ENCODE assay signal across 11 mouse cellular contexts in genomic region chr11:43618403-43618802, GRCm38 (mm10). TPM values are rescaled to one million over a fixed set of nuclear protein-coding genes. Genes with fewer than 3 reads are reported as not detected.
DNase-seq lines count a peak whose midpoint lies in the region; ATAC-seq and TF ChIP-seq lines count a peak whose summit lies in the region.
"Had no signal": no experiment of that assay in that cellular context is flagged by ENCODE, and none has a peak within 500 bp of the region (broad histone marks: within the 10 kb centered on the region; RNA-seq: fewer than 3 reads in every experiment).

No protein-coding gene starts in this region.

- no peak overlapping the region for H3K4me2 ChIP-seq in heart, embryonic 15.5 days

- H3K9me3 ChIP-seq in heart, embryonic 15.5 days (replicated peaks): no peaks in the 10 kb centered on the region
- no peaks in the 10 kb centered on the region for H3K9me3 ChIP-seq in midbrain, embryonic 10.5 days (replicated peaks)

- no peaks in the 10 kb centered on the region for H3K27me3 ChIP-seq in heart, embryonic 15.5 days
- no peaks in the 10 kb centered on the region for H3K27me3 ChIP-seq in midbrain, embryonic 10.5 days (ENCODE audit: low read depth, poor library complexity, severe bottlenecking)

- TF ChIP-seq CTCF in brain, embryonic 14.5 days (IDR thresholded peaks at IDR 0.05; ENCODE audit: borderline replicate concordance, extremely low read depth, insufficient read depth, insufficient read length): no peak

- peak overlapping the region; percentile 52 for H3K27ac ChIP-seq in heart, embryonic 15.5 days
- H3K27ac ChIP-seq in midbrain, embryonic 10.5 days (replicated peaks): peak overlapping the region; percentile 5; the same call in 1 of the 2 replicates

- peak; percentile 27 for DNase-seq in embryo, embryonic 10 days (ENCODE audit: low spot score)
- DNase-seq in embryo, embryonic 10.5 days (ENCODE audit: low spot score): no peak
- DNase-seq in brain, embryonic 14.5 days (ENCODE audit: low read depth): peak; percentile 64
- no peak for DNase-seq in midbrain, embryonic 10.5 days (ENCODE audit: low spot score)
- no peak for DNase-seq in adrenal gland, adult 8-10 months
- DNase-seq in adrenal gland, postnatal 14 days: no peak

- 53% methylated on average over 7 of the region's 7 CpGs for WGBS in heart, embryonic 15.5 days
- WGBS in midbrain, embryonic 10.5 days: 71% methylated on average over 7 of the region's 7 CpGs

- no peak overlapping the region for H3K9ac ChIP-seq in heart, embryonic 15.5 days

- H3K36me3 ChIP-seq in heart, embryonic 15.5 days: no peaks in the 10 kb centered on the region
- H3K36me3 ChIP-seq in midbrain, embryonic 10.5 days: no peaks in the 10 kb centered on the region

- H3K4me1 ChIP-seq in heart, embryonic 15.5 days (replicated peaks): peaks cover 5% of the 10 kb centered on the region
- H3K4me1 ChIP-seq in midbrain, embryonic 10.5 days: peaks cover 20% of the 10 kb centered on the region

- no peak for TF ChIP-seq POLR2A in brain, embryonic 14.5 days (IDR thresholded peaks at IDR 0.05; ENCODE audit: borderline replicate concordance, extremely low read depth, insufficient read depth, insufficient read length, poor library complexity, severe bottlenecking)

- no peak overlapping the region for H3K4me3 ChIP-seq in heart, embryonic 15.5 days
- no peak overlapping the region for H3K4me3 ChIP-seq in midbrain, embryonic 10.5 days

- peak; percentile 47; the same call in 1 of the 2 replicates for ATAC-seq in heart, embryonic 15.5 days (replicated peaks; ENCODE audit: insufficient number of reproducible peaks, insufficient read depth, low FRiP score, low read depth)
- ATAC-seq in megakaryocyte-erythroid progenitor cell, adult 5-6 weeks (replicated peaks; ENCODE audit: low FRiP score, low TSS enrichment, poor library complexity, severe bottlenecking): no peak

RNA-seq across cellular contexts. Expression of gene Fabp6, which starts 17.1 kb away (rescaled TPM):
- not detected in 2 replicates for polyA plus RNA-seq in brain, embryonic 14.5 days (2012; rRNA removed)
- not detected in 2 replicates for polyA plus RNA-seq in heart, embryonic 15.5 days (2015; fragmentation: Nextera tagmentation; extraction: Ambion mirVana)
- polyA plus RNA-seq in midbrain, embryonic 10.5 days (2016; fragmentation: Nextera tagmentation; extraction: Ambion mirVana): not detected in 2 replicates
- not detected for total RNA-seq in adrenal gland, adult 8-10 months (2022)
- total RNA-seq in megakaryocyte-erythroid progenitor cell, adult 5-6 weeks (2014; fragmentation: Nextera tagmentation): not detected in 2 replicates
- not detected in 2 replicates for total RNA-seq in megakaryocyte-erythroid progenitor cell, adult 5-6 weeks (2017)
- total RNA-seq in adrenal gland, postnatal 14 days (2021): not detected in 2 replicates
- polyA plus RNA-seq: C2C12; limb, embryonic 11.5 days; spleen, adult 2 months had no signal

RNA-seq across cellular contexts. Expression of gene 4933415A04Rik, which starts 31.6 kb away (rescaled TPM):
- polyA plus RNA-seq in brain, embryonic 14.5 days (2012; rRNA removed): 0.67 and 1.2 TPM in 2 replicates
- 4.6 and 5.4 TPM in 2 replicates for polyA plus RNA-seq in heart, embryonic 15.5 days (2015; fragmentation: Nextera tagmentation; extraction: Ambion mirVana)
- 12.1 and 14.2 TPM in 2 replicates for polyA plus RNA-seq in midbrain, embryonic 10.5 days (2016; fragmentation: Nextera tagmentation; extraction: Ambion mirVana)
- under 1 TPM; 0.35 to 0.70 (median 0.41) TPM for total RNA-seq in adrenal gland, adult 8-10 months (2022)
- not detected in 2 replicates for total RNA-seq in megakaryocyte-erythroid progenitor cell, adult 5-6 weeks (2014; fragmentation: Nextera tagmentation)
- not detected in 2 replicates for total RNA-seq in megakaryocyte-erythroid progenitor cell, adult 5-6 weeks (2017)
- 1.6 and 1.7 TPM in 2 replicates for total RNA-seq in adrenal gland, postnatal 14 days (2021)

Comparison
In these comparisons a context has a peak if more than half of its experiments do, and no peak if none do; other contexts are left out.
1. DNase-seq: peak in embryo, embryonic 10 days (single experiment) and brain, embryonic 14.5 days (single experiment); none in embryo, embryonic 10.5 days (single experiment), midbrain, embryonic 10.5 days (single experiment), adrenal gland, adult 8-10 months (single experiment) and adrenal gland, postnatal 14 days (single experiment).